Mouse (Mus musculus) heart, postnatal 0 days (tissue): ENCODE measurements around the gene Pgap1. TPM values are rescaled to one million over a fixed set of nuclear protein-coding genes. Genes with fewer than 3 reads are reported as not detected.

Experiments used
- ATAC-seq: fragments of 200-750 bp; cut with Nextera tagmentation; 2 replicates; pipeline ENCODE4 v1.8.0; 2017; ENCODE audit warnings: low read depth, moderate number of reproducible peaks, moderate library complexity; ENCODE audit not compliant: insufficient read depth
- DNase-seq: peaks from one replicate; pipeline ENCODE4 v3.0.0-alpha.2; 2016; ENCODE audit warnings: low spot score
- H3K27ac ChIP-seq: fragments of 300-500 bp; sonication (generic); 2 replicates; pipeline ENCODE4 v1.5.1; 2014; ENCODE audit warnings: low read depth, mild to moderate bottlenecking
- H3K27me3 ChIP-seq: fragments of 300-500 bp; sonication (generic); 2 replicates; pipeline ENCODE4 v1.6.1; 2014; ENCODE audit warnings: low read length, mixed read lengths; ENCODE audit not compliant: control insufficient read depth, insufficient read depth
- H3K36me3 ChIP-seq: fragments of 300-500 bp; sonication (generic); replicated peaks from 2 replicates; pipeline ENCODE4 v1.6.1; 2014; ENCODE audit warnings: low read length, mixed read lengths; ENCODE audit not compliant: control insufficient read depth, insufficient read depth
- H3K4me1 ChIP-seq: fragments of 300-500 bp; sonication (generic); 2 replicates; pipeline ENCODE4 v1.6.1; 2014; ENCODE audit warnings: antibody characterized with exemption; ENCODE audit not compliant: control insufficient read depth, insufficient read depth
- H3K4me2 ChIP-seq: fragments of 300-500 bp; sonication (generic); 2 replicates; pipeline ENCODE4 v1.6.1; 2014; ENCODE audit warnings: low read depth, mild to moderate bottlenecking, low read length, moderate library complexity
- H3K4me3 ChIP-seq: fragments of 300-500 bp; sonication (generic); 2 replicates; pipeline ENCODE4 v1.5.1; 2014; ENCODE audit warnings: low read depth, low read length
- H3K9ac ChIP-seq: fragments of 300-500 bp; sonication (generic); replicated peaks from 2 replicates; pipeline ENCODE4 v1.6.1; 2014; ENCODE audit warnings: low read depth, low read length, mixed read lengths
- H3K9me3 ChIP-seq: fragments of 300-500 bp; sonication (generic); replicated peaks from 2 replicates; pipeline ENCODE4 v1.6.1; 2016; ENCODE audit warnings: low read length; ENCODE audit not compliant: control insufficient read depth
- CTCF ChIP-seq: IDR thresholded peaks from 2 replicates; pipeline ENCODE4 v1.5.1; 2016; ENCODE audit warnings: antibody characterized with exemption, control low read depth, low read depth
- EP300 ChIP-seq: IDR thresholded peaks from 2 replicates; pipeline ENCODE4 v1.6.1; 2016; ENCODE audit warnings: antibody characterized with exemption, low read depth
- WGBS: fragments of 180-500 bp; shearing (Covaris S2); extraction: QIAGEN DNeasy Blood & Tissue Kit; methylation state at CpG from one replicate; pipeline ENCODE4 v1.1.7; 2014; 5-methylcytosine and 5-hydroxymethylcytosine counted together
- polyA plus RNA-seq: library from polyadenylated mRNA; unstranded; fragments of >200 nt; fragmentation: Nextera tagmentation; extraction: Ambion mirVana; gene quantifications from 2 replicates; pipeline ENCODE4 v1.2.1, GENCODE M21; 2015
- total RNA-seq: library from RNA; depleted of rRNA; stranded (reverse); fragments of >200 nt; gene quantifications from 2 replicates; pipeline ENCODE4 v1.2.3, GENCODE M21; 2014; ENCODE audit warnings: low replicate concordance

Gene Pgap1
- total and polyA plus RNA-seq, 2 experiments from 2014 or later, result 1.3 to 1.6 TPM

DNA sequence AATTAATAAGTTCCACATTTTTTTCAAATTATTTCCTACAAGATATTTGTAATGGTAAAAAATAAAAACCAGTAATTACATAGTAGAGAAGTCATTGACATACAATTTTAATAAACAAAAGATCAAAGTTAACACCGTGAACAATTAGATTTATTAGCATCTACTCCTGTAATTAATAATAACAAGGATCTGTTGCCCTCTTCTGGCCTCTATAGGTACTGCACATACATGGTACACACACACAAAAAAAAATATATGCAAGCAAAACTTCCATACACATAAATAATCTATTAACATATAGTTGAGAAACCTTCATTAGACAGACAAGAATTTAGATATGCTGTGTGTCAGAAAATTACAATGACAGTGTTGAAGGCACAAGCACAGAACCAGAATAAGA, 43.6 kb downstream of the Pgap1 start:
- no peaks in the 10 kb centered on the region for H3K27me3 ChIP-seq
- H3K4me3 ChIP-seq, result no peak overlapping the region
- H3K9ac ChIP-seq, result no peak overlapping the region
- 89% methylated on average over 1 of the region's 1 CpGs for WGBS
- H3K27ac ChIP-seq, result no peak overlapping the region
- H3K4me2 ChIP-seq, result no peak overlapping the region
- ATAC-seq (no peak), DNase-seq (no peak)
- TF ChIP-seq EP300 (no peak), CTCF (0 out of 2 replicates have a peak, but pooled peaks have one; percentile 11)
- no peaks in the 10 kb centered on the region for H3K9me3 ChIP-seq
- H3K36me3 ChIP-seq, result no peaks in the 10 kb centered on the region
- H3K4me1 ChIP-seq, result no peaks in the 10 kb centered on the region

DNA sequence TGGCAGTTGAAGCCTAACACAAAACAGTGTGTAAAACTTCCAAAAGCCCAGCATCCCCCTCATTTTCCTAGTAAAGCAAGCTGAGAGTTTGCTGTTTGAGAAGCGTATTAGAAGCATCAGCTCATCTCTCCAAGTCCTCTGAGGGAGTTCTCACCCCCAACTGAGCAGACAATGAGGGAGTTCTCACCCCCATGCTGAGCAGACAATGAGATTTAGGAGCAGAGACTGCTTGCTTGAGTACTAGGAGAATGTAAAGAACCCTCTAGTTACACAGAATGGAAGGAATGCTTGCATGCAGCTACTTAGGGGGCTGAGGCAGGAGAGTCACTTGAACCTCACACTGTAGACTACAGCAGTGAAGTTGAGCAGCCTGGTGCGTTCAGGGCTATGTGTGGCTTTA, 59.0 kb downstream of the Pgap1 start:
- no peak for DNase-seq
- 73% methylated on average over 2 of the region's 2 CpGs for WGBS
- H3K4me1 ChIP-seq, result no peaks in the 10 kb centered on the region
- H3K9me3 ChIP-seq, result no peaks in the 10 kb centered on the region
- ATAC-seq, result no peak
- no peak overlapping the region for H3K27ac ChIP-seq
- H3K4me3 ChIP-seq, result no peak overlapping the region
- no peak overlapping the region for H3K9ac ChIP-seq
- no peaks in the 10 kb centered on the region for H3K36me3 ChIP-seq
- H3K27me3 ChIP-seq, result no peaks in the 10 kb centered on the region
- no peak overlapping the region for H3K4me2 ChIP-seq
- no peak for TF ChIP-seq CTCF
- TF ChIP-seq EP300, result no peak

DNA sequence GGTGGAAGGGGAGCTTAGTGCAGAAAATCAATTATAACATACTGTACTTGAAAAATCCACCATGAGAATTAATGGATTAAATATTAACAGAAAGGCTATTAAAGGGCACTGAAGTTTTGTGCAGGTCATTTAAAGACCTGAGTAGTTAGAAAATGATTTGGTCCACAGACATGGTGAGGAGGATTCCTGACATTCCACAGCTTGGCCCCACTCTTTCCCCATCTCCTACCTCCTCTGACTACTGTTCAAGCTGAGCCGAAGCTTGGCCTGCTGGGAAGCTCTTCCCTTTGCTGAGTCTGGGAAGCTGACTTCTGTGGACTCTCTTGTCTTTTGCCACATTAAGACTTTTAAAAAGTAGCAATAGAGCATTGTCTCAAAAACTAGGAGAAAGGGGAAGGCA, 61.2 kb downstream of the Pgap1 start:
- Histone ChIP-seq H3K4me3 (no peak overlapping the region), H3K27me3 (no peaks in the 10 kb centered on the region), H3K4me2 (no peak overlapping the region), H3K9ac (no peak overlapping the region), H3K27ac (no peak overlapping the region), H3K36me3 (no peaks in the 10 kb centered on the region), H3K4me1 (no peaks in the 10 kb centered on the region), H3K9me3 (no peaks in the 10 kb centered on the region)
- TF ChIP-seq CTCF, result no peak
- TF ChIP-seq EP300, result no peak
- WGBS, result 58% methylated on average over 1 of the region's 1 CpGs
- DNase-seq, result no peak
- no peak for ATAC-seq

DNA sequence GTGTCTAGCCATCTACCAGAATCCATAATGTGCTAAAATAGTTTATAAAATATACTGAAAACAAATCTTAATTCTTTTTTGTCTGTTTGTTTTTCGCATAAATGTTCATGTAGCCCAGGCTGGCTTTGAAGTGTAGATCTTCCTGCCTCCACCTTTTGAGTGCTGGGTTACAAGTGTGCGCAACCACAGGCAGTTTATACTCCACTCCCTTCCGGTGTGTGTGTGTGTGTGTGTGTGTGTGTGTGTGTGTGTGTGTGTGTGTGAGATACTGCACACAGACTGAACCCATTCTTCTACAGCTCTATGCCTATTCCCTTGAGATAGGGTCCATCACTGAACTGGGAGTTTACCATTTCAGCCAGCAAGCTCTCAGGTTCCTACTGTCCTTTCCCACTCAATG, 64.0 kb downstream of the Pgap1 start:
- H3K9ac ChIP-seq, result no peak overlapping the region
- WGBS, result 89% methylated on average over 3 of the region's 3 CpGs
- H3K9me3 ChIP-seq, result no peaks in the 10 kb centered on the region
- no peak for TF ChIP-seq CTCF
- no peak for TF ChIP-seq EP300
- H3K4me2 ChIP-seq, result no peak overlapping the region
- H3K27ac ChIP-seq, result no peak overlapping the region
- ATAC-seq (no peak), DNase-seq (no peak)
- no peaks in the 10 kb centered on the region for H3K36me3 ChIP-seq
- no peaks in the 10 kb centered on the region for H3K4me1 ChIP-seq
- H3K27me3 ChIP-seq, result no peaks in the 10 kb centered on the region
- no peak overlapping the region for H3K4me3 ChIP-seq

GRCm38 (mm10) chr1:54492435-54492841, 65.0 kb downstream of the Pgap1 start:
- 68% methylated on average over 2 of the region's 2 CpGs for WGBS
- ATAC-seq (no peak), DNase-seq (no peak)
- TF ChIP-seq CTCF, result no peak
- TF ChIP-seq EP300, result no peak
- no peaks in the 10 kb centered on the region for H3K27me3 ChIP-seq
- H3K4me3 ChIP-seq, result no peak overlapping the region
- H3K27ac ChIP-seq, result no peak overlapping the region
- no peak overlapping the region for H3K4me2 ChIP-seq
- H3K4me1 ChIP-seq, result no peaks in the 10 kb centered on the region
- H3K36me3 ChIP-seq, result no peaks in the 10 kb centered on the region
- no peaks in the 10 kb centered on the region for H3K9me3 ChIP-seq
- no peak overlapping the region for H3K9ac ChIP-seq

DNA sequence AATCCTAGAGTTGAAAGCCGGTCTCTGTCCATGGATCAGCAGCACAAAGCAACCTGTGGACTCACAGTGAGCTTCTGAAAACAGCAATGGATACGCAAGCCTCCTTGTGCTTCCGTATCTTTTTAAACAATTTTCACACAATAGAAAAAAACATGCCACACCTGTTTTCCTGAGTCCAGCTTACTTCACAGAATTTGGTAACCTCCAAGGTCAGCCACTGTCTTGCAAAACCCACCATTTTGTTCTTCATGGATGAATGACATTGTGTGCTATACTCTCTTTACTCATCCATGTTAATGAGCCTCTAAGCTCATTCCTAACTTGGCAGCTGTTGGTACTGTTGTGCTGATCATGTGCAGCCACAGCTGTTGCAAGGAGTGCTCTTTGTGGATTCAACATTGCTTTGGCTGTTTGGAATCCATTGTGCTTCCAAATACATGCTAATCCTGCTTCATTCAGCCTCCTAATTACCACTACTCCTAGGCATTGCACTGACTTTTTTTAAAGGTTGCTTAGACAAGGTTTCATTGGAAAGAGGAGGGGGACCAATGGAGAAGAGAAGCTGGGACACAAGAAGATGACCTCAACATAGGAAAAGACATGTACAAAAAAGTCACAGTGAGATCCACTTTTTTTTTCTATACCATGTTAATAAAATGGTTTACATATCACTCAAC, 72.6 kb downstream of the Pgap1 start:
- Histone ChIP-seq H3K4me2 (no peak overlapping the region), H3K27ac (no peak overlapping the region), H3K9me3 (no peaks in the 10 kb centered on the region), H3K4me3 (no peak overlapping the region), H3K9ac (no peak overlapping the region), H3K4me1 (no peaks in the 10 kb centered on the region), H3K27me3 (no peaks in the 10 kb centered on the region), H3K36me3 (no peaks in the 10 kb centered on the region; the same call in 1 of the 2 replicates)
- 92% methylated on average over 3 of the region's 3 CpGs for WGBS
- TF ChIP-seq EP300 (no peak), CTCF (no peak)
- ATAC-seq (no peak), DNase-seq (no peak)
